Mouse (Mus musculus) liver, embryonic 16.5 days (tissue): ENCODE data around the gene Metrnl. TPM values are rescaled to one million over a fixed set of nuclear protein-coding genes. Genes with fewer than 3 reads are reported as not detected.
A peak's percentile ranks its signal among the peaks of the same experiment; 100 is the strongest.
"Not testable (repeated sequence)": the region's sequence is repeated elsewhere in the genome, so short reads cannot be mapped to it uniquely, and the experiment has no call there.

Experiments
- ATAC-seq: fragments of 200-750 bp; cut with Nextera tagmentation; 2 replicates; pipeline ENCODE4 v1.8.0; 2017; ENCODE audit warnings: low read depth, mild to moderate bottlenecking, moderate number of reproducible peaks, moderate library complexity
- H3K27ac ChIP-seq: fragments of 300-500 bp; sonication (generic); 2 replicates; pipeline ENCODE4 v1.5.1; 2014; ENCODE audit warnings: mild to moderate bottlenecking, low read length
- H3K27me3 ChIP-seq: fragments of 300-500 bp; sonication (generic); 2 replicates; pipeline ENCODE4 v1.6.1; 2014; ENCODE audit warnings: low read depth, low read length, mixed read lengths; ENCODE audit not compliant: control insufficient read depth, insufficient read depth
- H3K36me3 ChIP-seq: fragments of 300-500 bp; sonication (generic); 2 replicates; pipeline ENCODE4 v1.6.1; 2014; ENCODE audit warnings: mild to moderate bottlenecking; ENCODE audit not compliant: control insufficient read depth, insufficient read depth
- H3K4me1 ChIP-seq: fragments of 300-500 bp; sonication (generic); 2 replicates; pipeline ENCODE4 v1.6.1; 2014; ENCODE audit warnings: low read depth, low read length, mixed read lengths; ENCODE audit not compliant: control insufficient read depth
- H3K4me2 ChIP-seq: fragments of 300-500 bp; sonication (generic); 2 replicates; pipeline ENCODE4 v1.6.1; 2014; ENCODE audit warnings: low read depth, low read length, mixed read lengths
- H3K4me3 ChIP-seq: fragments of 300-500 bp; sonication (generic); 2 replicates; pipeline ENCODE4 v1.5.1; 2014; ENCODE audit warnings: low read depth, mild to moderate bottlenecking, low read length
- H3K9ac ChIP-seq: fragments of 300-500 bp; sonication (generic); 2 replicates; pipeline ENCODE4 v1.6.1; 2014; ENCODE audit warnings: low read depth, low read length
- H3K9me3 ChIP-seq: fragments of 300-500 bp; sonication (generic); replicated peaks from 2 replicates; pipeline ENCODE4 v1.6.1; 2016; ENCODE audit warnings: low read length; ENCODE audit not compliant: control insufficient read depth
- WGBS: fragments of 180-500 bp; shearing (Covaris S2); extraction: QIAGEN DNeasy Blood & Tissue Kit; methylation state at CpG from one replicate; pipeline ENCODE4 v1.1.7; 2014; ENCODE audit not compliant: insufficient replicate concordance; 5-methylcytosine and 5-hydroxymethylcytosine counted together
- polyA plus RNA-seq: library from polyadenylated mRNA; unstranded; fragments of >200 nt; fragmentation: Nextera tagmentation; extraction: Ambion mirVana; gene quantifications from 2 replicates; pipeline ENCODE4 v1.2.1, GENCODE M21; 2015

Metrnl gene
- polyA plus RNA-seq, 1 experiment from 2014 or later = 4.2 TPM

DNA sequence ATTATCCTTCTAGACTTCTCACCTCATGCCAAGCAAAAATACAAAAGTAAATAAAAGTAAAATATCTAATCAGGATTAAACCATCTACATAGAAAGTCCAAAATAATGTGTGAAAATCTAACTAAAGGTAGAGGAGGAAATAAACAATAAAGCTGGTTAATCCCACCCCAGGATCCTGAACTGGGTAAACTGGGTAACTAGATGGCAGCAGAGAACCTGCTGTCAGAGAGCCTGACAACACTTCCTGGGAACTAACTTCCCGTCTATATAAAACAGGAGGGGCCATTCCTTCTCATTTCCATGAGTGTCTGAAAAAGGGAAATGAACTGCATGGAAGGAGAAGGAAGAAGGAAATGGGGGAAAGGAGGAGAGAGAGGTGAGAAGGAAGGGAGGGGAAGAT lies 43.2 kb upstream of the Metrnl start:
- Histone ChIP-seq H3K4me1 (no peaks in the 10 kb centered on the region), H3K27me3 (no peaks in the 10 kb centered on the region), H3K4me3 (no peak overlapping the region), H3K4me2 (no peak overlapping the region), H3K9ac (no peak overlapping the region), H3K36me3 (no peaks in the 10 kb centered on the region), H3K27ac (no peak overlapping the region), H3K9me3 (no peaks in the 10 kb centered on the region)
- 41% methylated on average over 1 of the region's 1 CpGs for WGBS
- ATAC-seq = no peak

DNA sequence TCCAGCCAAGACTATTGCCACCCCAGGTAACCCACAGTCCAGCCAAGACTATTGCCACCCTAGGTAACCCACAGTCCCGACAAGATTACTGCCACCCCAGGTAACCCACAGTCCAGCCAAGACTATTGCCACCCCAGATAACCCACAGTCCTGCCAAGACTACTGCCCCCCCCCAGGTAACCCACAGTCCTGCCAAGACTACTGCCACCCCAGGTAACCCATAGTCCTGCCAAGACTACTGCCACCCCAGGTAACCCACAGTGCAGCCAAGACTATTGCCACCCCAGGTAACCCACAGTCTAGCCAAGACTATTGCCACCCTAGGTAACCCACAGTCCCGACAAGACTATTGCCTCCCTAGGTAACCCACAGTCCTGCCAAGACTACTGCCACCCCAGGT lies 40.7 kb upstream of the Metrnl start:
- H3K36me3 ChIP-seq, H3K9ac ChIP-seq, ATAC-seq, H3K4me3 ChIP-seq, H3K9me3 ChIP-seq, H3K27ac ChIP-seq, H3K4me2 ChIP-seq, H3K27me3 ChIP-seq, H3K4me1 ChIP-seq: not testable (repeated sequence)
- 81% methylated on average over 2 of the region's 2 CpGs for WGBS

DNA sequence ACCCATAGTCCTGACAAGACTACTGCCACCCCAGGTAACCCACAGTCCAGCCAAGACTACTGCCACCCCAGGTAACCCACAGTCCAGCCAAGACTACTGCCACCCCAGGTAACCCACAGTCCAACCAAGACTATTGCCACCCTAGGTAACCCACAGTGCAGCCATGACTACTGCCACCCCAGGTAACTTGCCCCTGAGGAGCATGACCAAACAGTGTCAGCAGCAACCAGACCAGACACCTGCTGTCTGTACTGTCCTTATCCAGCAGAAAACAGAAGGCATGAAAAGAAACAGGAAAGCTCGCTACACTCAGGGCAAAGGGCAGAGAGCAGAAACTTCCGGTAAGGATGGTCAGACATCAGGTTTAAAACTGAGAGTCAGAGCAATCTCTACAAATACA lies 40.2 kb upstream of the Metrnl start:
- Histone ChIP-seq H3K4me1 (no peaks in the 10 kb centered on the region), H3K36me3 (no peaks in the 10 kb centered on the region), H3K27me3 (no peaks in the 10 kb centered on the region), H3K27ac (no peak overlapping the region), H3K4me3 (no peak overlapping the region), H3K9ac (no peak overlapping the region), H3K9me3 (no peaks in the 10 kb centered on the region), H3K4me2 (no peak overlapping the region)
- no peak for ATAC-seq
- WGBS = 76% methylated on average over 2 of the region's 2 CpGs

DNA sequence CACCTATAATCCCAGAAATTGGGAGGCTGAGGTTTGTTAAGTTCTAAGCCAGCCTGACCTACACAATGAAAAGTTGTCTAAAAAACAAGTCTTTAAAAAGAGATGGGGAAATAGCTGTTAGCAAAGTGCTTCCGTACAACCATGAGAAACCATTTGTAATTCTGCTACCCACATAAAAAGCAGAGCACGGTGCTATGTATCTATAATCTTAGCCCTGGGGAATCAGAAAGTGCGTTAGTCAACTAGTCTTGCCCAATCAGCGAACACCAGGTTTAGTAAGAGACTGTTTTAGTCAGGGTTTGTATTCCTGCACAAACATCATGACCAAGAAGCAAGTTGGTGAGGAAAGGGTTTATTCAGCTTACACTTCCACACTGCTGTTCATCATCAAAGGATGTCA lies 33.8 kb upstream of the Metrnl start:
- WGBS = 81% methylated on average over 4 of the region's 4 CpGs
- ATAC-seq = no peak

DNA sequence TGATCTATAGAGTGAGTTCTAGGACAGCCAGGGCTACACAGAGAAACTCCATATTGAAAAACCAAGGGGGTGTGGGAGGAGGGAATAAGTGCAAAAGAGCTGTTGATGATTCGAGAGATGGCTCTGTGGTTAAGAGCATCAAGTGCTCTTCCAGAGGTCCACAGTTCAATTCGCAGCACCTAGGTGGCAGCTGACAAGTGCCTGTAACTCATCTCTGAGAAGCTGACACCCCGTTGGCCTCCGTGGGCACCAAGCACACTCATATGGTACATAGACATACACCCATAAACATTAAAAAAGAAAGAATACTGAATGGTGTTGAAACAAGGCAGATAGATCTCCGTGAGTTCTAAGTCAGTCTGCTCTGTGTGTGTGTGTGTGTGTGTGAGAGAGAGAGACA lies 32.6 kb upstream of the Metrnl start:
- peaks cover 8% of the 10 kb centered on the region for H3K4me1 ChIP-seq
- H3K27ac ChIP-seq = no peak overlapping the region
- no peak overlapping the region for H3K4me2 ChIP-seq
- no peaks in the 10 kb centered on the region for H3K27me3 ChIP-seq
- H3K9me3 ChIP-seq = no peaks in the 10 kb centered on the region
- H3K9ac ChIP-seq = no peak overlapping the region
- WGBS = 77% methylated on average over 5 of the region's 5 CpGs
- no peak for ATAC-seq
- H3K36me3 ChIP-seq = no peaks in the 10 kb centered on the region
- H3K4me3 ChIP-seq = no peak overlapping the region

More for the DNA sequence above, 33.8 kb upstream of the Metrnl start:
- H3K4me2 ChIP-seq = no peak overlapping the region
- no peaks in the 10 kb centered on the region for H3K9me3 ChIP-seq
- H3K27ac ChIP-seq = no peak overlapping the region
- H3K4me1 ChIP-seq = peaks cover under 1% of the 10 kb centered on the region
- no peak overlapping the region for H3K9ac ChIP-seq
- H3K4me3 ChIP-seq = no peak overlapping the region
- H3K36me3 ChIP-seq = no peaks in the 10 kb centered on the region
- no peaks in the 10 kb centered on the region for H3K27me3 ChIP-seq

DNA sequence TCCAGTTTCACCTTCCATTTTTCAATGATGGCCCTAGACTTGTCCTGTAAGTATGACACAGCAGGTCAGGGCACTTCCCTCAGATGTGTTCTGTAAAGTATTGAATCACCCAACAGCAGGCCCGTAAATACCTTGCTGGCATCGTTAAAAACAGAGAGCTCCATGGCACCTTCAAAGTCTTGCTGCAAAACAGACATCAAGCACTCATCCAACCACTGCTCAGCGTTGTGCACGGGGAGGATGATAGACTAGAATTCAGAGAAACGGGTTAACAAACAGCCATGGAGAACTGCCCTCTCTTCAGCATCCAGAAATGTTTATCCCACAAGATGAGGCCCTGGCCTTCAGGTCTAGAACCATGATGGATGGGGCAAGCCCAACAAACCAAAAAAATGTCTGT lies 30.4 kb upstream of the Metrnl start:
- Histone ChIP-seq H3K4me1 (peaks cover 8% of the 10 kb centered on the region), H3K9ac (no peak overlapping the region), H3K36me3 (no peaks in the 10 kb centered on the region), H3K4me3 (no peak overlapping the region), H3K27me3 (no peaks in the 10 kb centered on the region), H3K9me3 (no peaks in the 10 kb centered on the region), H3K4me2 (no peak overlapping the region), H3K27ac (no peak overlapping the region)
- WGBS = 81% methylated on average over 5 of the region's 5 CpGs
- ATAC-seq = no peak

DNA sequence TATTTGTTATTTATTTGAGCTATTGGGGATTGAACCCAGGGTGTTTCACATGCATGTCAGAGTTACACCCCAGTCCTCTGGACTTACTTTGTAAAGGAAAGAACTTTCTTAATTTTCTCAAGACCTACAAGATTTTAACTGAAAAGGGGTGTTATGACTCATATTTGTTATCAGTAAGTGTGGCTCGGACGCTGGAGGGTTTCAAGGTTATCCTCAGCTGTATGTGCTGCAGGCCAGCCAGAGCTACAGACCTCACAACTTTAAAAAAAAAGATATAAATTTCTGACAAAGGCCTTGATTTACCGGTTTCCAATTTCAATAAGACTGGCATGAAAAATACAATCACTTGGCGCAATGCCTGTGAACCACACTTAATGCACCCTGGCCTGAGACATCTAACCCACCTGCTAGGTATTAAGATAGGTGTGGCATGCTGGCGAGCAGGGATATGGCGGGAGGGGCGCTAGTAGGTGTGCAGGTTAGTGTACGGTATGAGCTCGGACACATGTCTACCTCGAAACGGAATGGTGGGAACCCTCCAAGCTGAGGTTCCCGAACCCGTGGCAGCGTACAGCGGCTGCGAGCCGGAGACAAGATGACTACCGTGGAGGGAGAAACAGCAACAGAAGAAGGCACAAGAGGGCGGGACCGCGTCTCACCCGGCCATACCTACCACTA lies 28.9 kb upstream of the Metrnl start:
- peak overlapping the region; percentile 95 for H3K4me2 ChIP-seq
- no peaks in the 10 kb centered on the region for H3K9me3 ChIP-seq
- no peaks in the 10 kb centered on the region for H3K27me3 ChIP-seq
- ATAC-seq = peak; percentile 1
- under 1% methylated on average over 22 of the region's 22 CpGs for WGBS
- H3K4me3 ChIP-seq = peak overlapping the region; percentile 73
- H3K9ac ChIP-seq = peak overlapping the region; percentile 62
- H3K27ac ChIP-seq = peak overlapping the region; percentile 80
- H3K36me3 ChIP-seq = no peaks in the 10 kb centered on the region
- H3K4me1 ChIP-seq = peaks cover 8% of the 10 kb centered on the region

DNA sequence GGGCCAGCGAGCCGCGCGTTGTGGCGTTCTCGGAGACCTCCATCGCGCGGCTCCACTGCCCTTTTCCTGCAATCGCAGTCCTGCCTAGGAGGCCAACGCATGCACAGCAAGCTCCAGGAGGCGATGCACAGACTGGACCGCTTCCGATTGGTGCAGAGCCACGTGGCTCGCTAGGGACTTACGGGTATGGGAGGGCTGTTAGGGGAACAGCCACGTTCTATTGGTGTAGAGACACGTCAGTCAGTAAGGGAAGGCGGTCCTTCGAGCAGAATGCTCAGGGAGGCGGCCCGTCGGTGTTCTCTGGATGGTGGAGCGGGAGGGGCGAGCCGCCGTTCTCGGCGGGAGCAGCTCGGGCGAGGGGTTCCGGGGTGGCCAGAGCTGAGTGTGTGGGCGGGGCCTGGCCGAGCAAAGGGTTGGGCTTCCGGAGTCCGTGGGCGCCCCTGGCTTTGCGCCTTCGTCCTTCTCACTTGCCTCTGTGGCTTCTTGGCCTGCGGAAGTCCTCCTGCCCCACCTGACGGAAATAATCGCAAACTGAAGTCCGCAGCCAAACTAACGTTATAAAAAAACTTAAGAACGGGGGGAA lies 28.3 kb upstream of the Metrnl start, which contains the start of gene B3gntl1:
B3gntl1 (minus strand) TSS at position 164 of the 583 bp plus-strand sequence.
- 1% methylated on average over 45 of the region's 46 CpGs for WGBS
- H3K4me1 ChIP-seq = peaks cover 8% of the 10 kb centered on the region
- no peaks in the 10 kb centered on the region for H3K27me3 ChIP-seq
- peak within 1 kb of the TSS; percentile 73 for H3K4me3 ChIP-seq
- H3K36me3 ChIP-seq = no peaks in the 10 kb centered on the region
- H3K9me3 ChIP-seq = no peaks in the 10 kb centered on the region
- ATAC-seq = peak; percentile 99
- peak within 1 kb of the TSS; percentile 95 for H3K4me2 ChIP-seq
- H3K27ac ChIP-seq = peak within 1 kb of the TSS; percentile 80
- H3K9ac ChIP-seq = peak within 1 kb of the TSS; percentile 62

DNA sequence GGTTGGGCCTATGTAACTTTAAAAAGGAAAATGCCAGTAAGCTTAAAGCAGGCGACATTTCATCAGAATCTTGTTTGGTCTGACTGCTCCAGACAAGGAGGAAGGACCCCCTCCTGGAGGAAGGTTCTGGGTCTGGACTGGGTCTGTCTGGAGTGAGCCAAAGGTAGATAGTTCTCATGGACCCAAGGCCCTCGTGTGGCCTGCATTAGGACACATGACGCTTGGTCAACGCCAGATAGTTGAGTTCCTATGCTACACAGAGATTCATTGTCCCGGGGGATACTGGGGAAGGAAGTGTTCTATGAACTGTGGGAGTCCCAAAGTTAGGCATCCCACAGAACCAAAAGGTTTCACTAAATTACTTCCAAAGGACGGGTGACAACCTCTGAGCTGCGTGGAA lies 27.7 kb upstream of the Metrnl start:
- H3K9ac ChIP-seq = peak overlapping the region; percentile 53
- no peaks in the 10 kb centered on the region for H3K27me3 ChIP-seq
- no peaks in the 10 kb centered on the region for H3K9me3 ChIP-seq
- H3K27ac ChIP-seq = peak overlapping the region; percentile 41
- peak overlapping the region; percentile 73 for H3K4me3 ChIP-seq
- WGBS = 50% methylated on average over 7 of the region's 7 CpGs
- H3K4me1 ChIP-seq = peaks cover 8% of the 10 kb centered on the region
- no peak for ATAC-seq
- no peaks in the 10 kb centered on the region for H3K36me3 ChIP-seq
- H3K4me2 ChIP-seq = peak overlapping the region; percentile 95
